Mouse (Mus musculus) liver, embryonic 13.5 days (tissue): ENCODE data around the gene Gh. TPM values are rescaled to one million over a fixed set of nuclear protein-coding genes. Genes with fewer than 3 reads are reported as not detected.

Experiments
- ATAC-seq: fragments of 200-750 bp; cut with Nextera tagmentation; 2 replicates; pipeline ENCODE4 v1.8.0; 2017; ENCODE audit warnings: low read depth, mild to moderate bottlenecking, moderate number of reproducible peaks, moderate library complexity
- DNase-seq: peaks from one replicate; pipeline ENCODE4 v3.0.0; 2022
- H3K27ac ChIP-seq: fragments of 300-500 bp; sonication (generic); 2 replicates; pipeline ENCODE4 v1.5.1; 2015; ENCODE audit warnings: moderate library complexity, mild to moderate bottlenecking, inconsistent platforms
- H3K27me3 ChIP-seq: fragments of 300-500 bp; sonication (generic); 2 replicates; pipeline ENCODE4 v1.6.1; 2015; ENCODE audit warnings: mild to moderate bottlenecking, inconsistent platforms
- H3K36me3 ChIP-seq: fragments of 300-500 bp; sonication (generic); 2 replicates; pipeline ENCODE4 v1.6.1; 2015; ENCODE audit warnings: mild to moderate bottlenecking, inconsistent platforms
- H3K4me1 ChIP-seq: fragments of 300-500 bp; sonication (generic); replicated peaks from 2 replicates; pipeline ENCODE4 v1.6.1; 2015; ENCODE audit warnings: inconsistent platforms
- H3K4me2 ChIP-seq: fragments of 300-500 bp; sonication (generic); 2 replicates; pipeline ENCODE4 v1.6.1; 2015; ENCODE audit warnings: inconsistent platforms, mild to moderate bottlenecking, moderate library complexity
- H3K4me3 ChIP-seq: fragments of 300-500 bp; sonication (generic); replicated peaks from 2 replicates; pipeline ENCODE4 v1.5.1; 2015; ENCODE audit warnings: mild to moderate bottlenecking, inconsistent platforms
- H3K9ac ChIP-seq: fragments of 300-500 bp; sonication (generic); 2 replicates; pipeline ENCODE4 v1.6.1; 2015; ENCODE audit warnings: mild to moderate bottlenecking, inconsistent platforms
- H3K9me3 ChIP-seq: fragments of 300-500 bp; sonication (generic); replicated peaks from 2 replicates; pipeline ENCODE4 v1.6.1; 2016; ENCODE audit warnings: inconsistent platforms
- WGBS: fragments of 180-500 bp; shearing (Covaris S2); methylation state at CpG from one replicate; pipeline ENCODE4 v1.1.7; 2015; ENCODE audit not compliant: insufficient replicate concordance; 5-methylcytosine and 5-hydroxymethylcytosine counted together
- polyA plus RNA-seq: library from polyadenylated mRNA; unstranded; fragments of >200 nt; fragmentation: Nextera tagmentation; extraction: Ambion mirVana; gene quantifications from 2 replicates; pipeline ENCODE4 v1.2.1, GENCODE M21; 2015

Gene Gh
- polyA plus RNA-seq, 1 experiment from 2014 or later, result not detected

DNA sequence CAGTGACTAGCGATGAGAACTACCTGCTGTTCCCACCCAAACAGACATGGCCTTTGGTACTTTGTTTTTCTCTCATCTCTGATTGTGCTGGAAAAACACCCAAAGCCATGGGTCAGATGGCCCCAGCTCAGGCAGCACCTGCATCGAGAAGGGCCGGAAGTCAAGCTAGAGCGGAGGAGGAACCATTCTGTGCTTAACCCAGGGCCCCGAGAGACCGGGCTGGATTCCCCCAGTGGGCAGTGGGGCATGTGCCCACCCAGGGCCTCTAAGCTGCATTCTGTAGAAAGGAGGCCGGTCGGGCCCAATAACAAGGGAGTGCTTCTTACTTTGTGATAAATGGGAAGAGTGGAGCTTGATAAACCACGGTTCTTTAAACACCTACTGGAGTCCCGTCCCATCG lies 6.5 kb upstream of the Gh start:
- no peak overlapping the region for H3K9ac ChIP-seq
- WGBS, result 68% methylated on average over 11 of the region's 11 CpGs
- DNase-seq, result no peak
- H3K27ac ChIP-seq, result no peak overlapping the region
- no peak for ATAC-seq
- no peak overlapping the region for H3K4me2 ChIP-seq
- H3K9me3 ChIP-seq, result no peaks in the 10 kb centered on the region
- H3K4me3 ChIP-seq, result no peak overlapping the region
- no peaks in the 10 kb centered on the region for H3K36me3 ChIP-seq
- 0 out of 2 replicates have a peak, but pooled peaks cover under 1% of the 10 kb centered on the region for H3K4me1 ChIP-seq
- no peaks in the 10 kb centered on the region for H3K27me3 ChIP-seq

DNA sequence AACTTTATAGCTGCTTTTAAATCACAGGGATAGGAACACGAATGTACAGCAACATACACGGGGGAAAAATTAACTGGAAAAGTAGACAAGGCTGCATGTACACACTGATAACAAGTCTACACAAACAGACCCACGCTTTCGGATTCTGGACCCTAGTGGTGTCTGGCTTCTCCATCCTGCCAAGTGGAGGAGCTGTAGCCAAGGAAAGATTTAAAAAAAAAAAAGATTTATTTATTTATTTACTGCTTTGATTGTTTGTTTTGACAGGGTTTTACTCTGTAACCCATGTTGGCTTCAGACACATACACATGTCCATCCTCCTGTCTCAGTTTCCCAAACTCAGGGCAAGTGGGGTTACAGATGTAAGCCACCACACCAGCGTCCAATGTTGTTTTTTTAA lies 5.8 kb upstream of the Gh start:
- H3K4me3 ChIP-seq, result no peak overlapping the region
- H3K36me3 ChIP-seq, result no peaks in the 10 kb centered on the region
- H3K4me1 ChIP-seq, result no peaks in the 10 kb centered on the region
- 60% methylated on average over 5 of the region's 5 CpGs for WGBS
- ATAC-seq (no peak), DNase-seq (no peak)
- no peak overlapping the region for H3K9ac ChIP-seq
- no peaks in the 10 kb centered on the region for H3K27me3 ChIP-seq
- H3K27ac ChIP-seq, result no peak overlapping the region
- no peak overlapping the region for H3K4me2 ChIP-seq
- H3K9me3 ChIP-seq, result no peaks in the 10 kb centered on the region

DNA sequence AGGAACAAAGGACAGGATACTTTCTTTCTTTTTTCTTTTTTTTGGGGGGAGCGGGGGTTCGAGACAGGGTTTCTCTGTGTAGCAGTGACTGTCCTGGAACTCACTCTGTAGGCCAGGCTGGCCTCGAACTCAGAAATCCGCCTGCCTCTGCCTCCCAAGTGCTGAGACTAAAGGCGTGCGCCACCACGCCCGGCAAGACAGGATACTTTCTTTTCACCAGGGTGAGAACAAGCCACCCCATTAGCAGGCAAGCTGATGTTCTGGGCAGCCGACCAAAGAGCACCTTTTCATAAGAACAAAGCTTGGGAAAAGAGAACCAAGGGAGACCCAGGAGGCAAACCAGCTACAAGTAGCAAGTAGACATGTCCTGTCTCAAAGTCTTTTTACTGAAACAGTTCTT lies 5.1 kb upstream of the Gh start:
- 72% methylated on average over 9 of the region's 9 CpGs for WGBS
- no peak for ATAC-seq
- Histone ChIP-seq H3K36me3 (no peaks in the 10 kb centered on the region), H3K4me1 (no peaks in the 10 kb centered on the region), H3K9me3 (no peaks in the 10 kb centered on the region), H3K9ac (no peak overlapping the region), H3K27me3 (no peaks in the 10 kb centered on the region), H3K4me3 (no peak overlapping the region), H3K27ac (no peak overlapping the region), H3K4me2 (no peak overlapping the region)
- no peak for DNase-seq

DNA sequence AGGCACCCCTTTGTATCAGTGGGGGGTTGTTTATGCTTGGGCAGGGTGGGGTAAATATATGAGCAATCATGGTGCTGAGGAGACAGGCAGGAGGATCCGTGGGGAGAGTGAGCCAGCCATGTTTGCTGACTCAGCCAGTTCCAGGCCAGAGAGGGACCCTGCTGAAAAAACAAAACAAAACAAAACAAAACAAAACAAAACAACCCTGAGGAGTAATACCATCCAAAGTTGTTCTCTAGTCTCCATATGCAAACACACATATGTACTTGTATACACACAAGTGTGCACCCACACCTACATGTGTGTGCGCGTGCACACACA lies 4.4 kb upstream of the Gh start:
- H3K27me3 ChIP-seq, result no peaks in the 10 kb centered on the region
- no peak overlapping the region for H3K27ac ChIP-seq
- no peaks in the 10 kb centered on the region for H3K36me3 ChIP-seq
- no peaks in the 10 kb centered on the region for H3K4me1 ChIP-seq
- WGBS, result 73% methylated on average over 3 of the region's 3 CpGs
- no peak overlapping the region for H3K4me3 ChIP-seq
- ATAC-seq (no peak), DNase-seq (no peak)
- no peaks in the 10 kb centered on the region for H3K9me3 ChIP-seq
- no peak overlapping the region for H3K9ac ChIP-seq
- no peak overlapping the region for H3K4me2 ChIP-seq

DNA sequence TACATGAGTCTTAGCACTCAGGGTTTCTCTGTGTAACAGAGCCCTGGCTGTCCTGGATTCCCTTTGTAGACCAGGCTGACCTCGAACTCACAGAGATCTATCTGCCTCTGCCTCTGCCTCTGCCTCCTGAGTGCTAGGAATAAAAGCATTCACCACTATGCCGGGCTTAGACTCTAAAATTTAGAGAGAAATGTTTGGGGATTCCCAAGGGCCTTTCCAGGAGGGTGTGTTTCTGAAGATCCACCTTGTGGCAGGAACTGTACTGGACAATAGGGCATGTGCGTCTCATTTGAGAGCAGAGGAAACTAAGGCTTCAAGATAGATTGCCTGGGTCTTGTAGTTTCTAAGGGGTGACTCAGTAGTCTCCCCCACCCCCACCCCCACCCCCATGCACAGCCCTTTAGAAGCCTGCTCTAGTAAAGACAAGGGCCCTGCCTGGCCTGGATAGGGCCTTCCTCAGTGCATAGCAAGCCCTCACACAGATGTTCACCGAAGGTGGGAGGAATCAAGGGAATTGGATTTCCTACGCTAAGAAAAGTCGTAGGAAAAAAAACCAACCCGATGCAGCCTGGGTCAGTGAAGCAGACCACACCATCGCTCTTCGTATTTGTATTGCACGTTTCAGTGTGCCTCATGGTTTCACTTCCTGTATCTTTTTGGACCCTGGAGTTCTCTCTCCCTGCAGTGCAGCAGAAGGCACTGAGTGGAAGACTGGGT lies 3.8 kb upstream of the Gh start:
- no peak for DNase-seq
- no peak for ATAC-seq
- H3K4me2 ChIP-seq, result no peak overlapping the region
- no peaks in the 10 kb centered on the region for H3K36me3 ChIP-seq
- H3K9ac ChIP-seq, result no peak overlapping the region
- H3K4me1 ChIP-seq, result no peaks in the 10 kb centered on the region
- 58% methylated on average over 10 of the region's 10 CpGs for WGBS
- no peaks in the 10 kb centered on the region for H3K27me3 ChIP-seq
- no peak overlapping the region for H3K4me3 ChIP-seq
- no peaks in the 10 kb centered on the region for H3K9me3 ChIP-seq
- H3K27ac ChIP-seq, result no peak overlapping the region

DNA sequence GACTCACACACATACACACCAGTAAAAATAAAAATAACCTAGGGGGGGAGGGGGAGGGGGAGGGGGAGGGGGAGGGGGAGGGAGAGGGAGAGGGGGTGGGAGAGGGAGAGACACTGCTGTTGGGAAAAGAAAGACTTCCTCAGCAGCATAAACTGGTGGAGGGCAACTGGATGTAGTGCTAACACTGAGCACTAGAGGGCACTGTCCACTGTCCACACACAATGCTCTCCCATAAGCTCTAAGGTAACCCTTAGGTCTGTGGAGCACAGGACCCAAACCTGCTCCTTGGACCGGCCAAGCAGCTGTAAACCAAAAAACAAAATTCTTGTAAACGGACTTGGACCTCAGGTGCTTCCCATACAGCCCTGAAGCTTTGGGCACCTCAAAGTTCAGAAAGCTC lies 969 bp upstream of the Gh start:
- Histone ChIP-seq H3K4me2 (no peak overlapping the region), H3K27me3 (no peaks in the 10 kb centered on the region), H3K27ac (no peak overlapping the region), H3K4me1 (no peaks in the 10 kb centered on the region), H3K4me3 (no peak overlapping the region), H3K9me3 (no peaks in the 10 kb centered on the region), H3K9ac (no peak overlapping the region), H3K36me3 (no peaks in the 10 kb centered on the region)
- ATAC-seq, result peak; percentile 53
- WGBS, result 4% methylated on average over 2 of the region's 2 CpGs
- DNase-seq, result peak; percentile 42

DNA sequence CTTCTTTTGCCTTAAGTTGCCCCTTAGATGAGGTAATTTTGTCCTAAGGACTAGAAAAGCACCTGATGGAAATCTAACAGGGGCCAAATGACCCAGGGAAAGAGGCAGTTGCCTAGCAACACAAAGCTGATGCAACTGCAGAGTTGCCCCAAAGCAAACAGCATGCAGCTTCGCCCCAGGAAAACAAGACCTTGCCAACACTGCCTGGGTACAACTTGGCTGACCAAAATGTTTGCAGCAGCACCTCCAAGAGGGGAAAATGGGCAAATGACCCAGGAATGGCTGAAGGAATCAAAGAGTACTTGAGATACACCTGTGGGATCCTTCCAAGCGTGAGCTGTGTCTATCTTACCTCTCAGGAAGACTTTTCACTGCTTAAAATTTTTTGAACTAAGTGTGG lies 9.8 kb downstream of the Gh start:
- 63% methylated on average over 2 of the region's 2 CpGs for WGBS
- H3K4me1 ChIP-seq, result no peaks in the 10 kb centered on the region
- ATAC-seq (no peak), DNase-seq (no peak)
- H3K27me3 ChIP-seq, result no peaks in the 10 kb centered on the region
- H3K36me3 ChIP-seq, result no peaks in the 10 kb centered on the region
- no peak overlapping the region for H3K9ac ChIP-seq
- H3K27ac ChIP-seq, result no peak overlapping the region
- no peak overlapping the region for H3K4me2 ChIP-seq
- no peaks in the 10 kb centered on the region for H3K9me3 ChIP-seq
- H3K4me3 ChIP-seq, result no peak overlapping the region

DNA sequence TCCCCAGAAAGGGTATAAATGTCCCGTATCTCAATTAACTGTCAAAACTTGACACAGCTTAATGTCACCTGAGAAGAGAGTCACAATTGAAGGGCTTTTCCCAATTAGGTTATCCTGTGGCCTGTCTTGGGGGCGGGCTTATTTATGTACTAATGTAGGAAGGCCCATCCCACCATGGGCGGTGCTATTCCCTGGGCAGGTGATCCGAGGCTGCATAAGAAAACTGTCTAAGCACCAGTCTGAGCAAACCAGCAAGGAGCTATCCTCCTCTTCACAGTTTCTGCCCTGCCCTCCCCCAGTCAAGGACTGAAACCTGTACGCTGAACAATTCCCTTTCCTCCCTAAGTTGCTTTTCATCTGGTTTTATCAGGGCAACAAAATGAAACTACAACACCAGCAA lies 11.3 kb downstream of the Gh start:
- Histone ChIP-seq H3K4me1 (no peaks in the 10 kb centered on the region), H3K36me3 (no peaks in the 10 kb centered on the region), H3K27ac (no peak overlapping the region), H3K27me3 (no peaks in the 10 kb centered on the region), H3K4me2 (no peak overlapping the region), H3K9me3 (no peaks in the 10 kb centered on the region), H3K4me3 (no peak overlapping the region), H3K9ac (no peak overlapping the region)
- 70% methylated on average over 5 of the region's 5 CpGs for WGBS
- ATAC-seq, result no peak
- DNase-seq, result no peak

DNA sequence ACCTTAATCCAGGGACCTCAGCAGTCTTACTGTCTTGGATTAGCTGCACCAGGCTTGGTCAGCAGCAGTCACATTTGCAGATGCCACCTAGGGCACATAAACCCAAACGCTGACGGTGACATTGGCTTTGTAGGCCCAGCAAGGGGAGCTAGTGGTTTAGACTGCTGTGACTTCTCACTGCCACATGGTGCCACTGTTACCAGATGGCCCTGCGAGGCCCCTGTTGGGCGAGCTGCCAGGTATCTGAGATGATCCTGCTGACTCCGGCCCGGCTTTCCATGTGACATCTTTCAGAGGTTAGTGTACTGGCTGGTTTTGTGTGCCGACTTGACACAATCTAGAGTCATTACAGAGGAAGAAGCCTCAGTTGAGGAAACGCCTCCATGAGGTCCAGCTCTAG lies 12.3 kb downstream of the Gh start:
- Histone ChIP-seq H3K4me1 (no peaks in the 10 kb centered on the region), H3K9ac (no peak overlapping the region), H3K27me3 (no peaks in the 10 kb centered on the region), H3K4me2 (no peak overlapping the region), H3K9me3 (no peaks in the 10 kb centered on the region), H3K36me3 (no peaks in the 10 kb centered on the region), H3K4me3 (no peak overlapping the region), H3K27ac (no peak overlapping the region)
- DNase-seq, result no peak
- WGBS, result 69% methylated on average over 8 of the region's 8 CpGs
- no peak for ATAC-seq

DNA sequence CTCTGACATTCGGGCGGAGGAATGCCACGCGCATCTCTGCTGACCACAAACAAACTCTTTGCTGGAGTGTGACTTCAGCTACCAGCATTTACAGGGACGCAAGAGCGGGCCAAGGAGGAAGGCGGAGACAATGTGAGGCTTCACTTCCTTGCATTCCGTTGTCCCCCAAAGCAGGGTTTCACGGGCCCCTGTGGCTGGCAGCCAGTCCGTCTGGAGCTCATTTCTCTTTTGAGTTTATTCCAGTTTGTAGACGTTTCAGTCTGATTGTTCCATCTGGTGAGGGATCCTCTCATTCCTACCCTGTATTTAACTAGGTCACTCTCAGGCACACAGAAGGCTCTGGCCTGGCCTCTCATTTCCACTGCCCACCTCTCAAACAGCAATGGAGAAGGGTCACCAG lies 14.7 kb downstream of the Gh start:
- no peak for DNase-seq
- 59% methylated on average over 11 of the region's 11 CpGs for WGBS
- Histone ChIP-seq H3K9me3 (no peaks in the 10 kb centered on the region), H3K4me3 (no peak overlapping the region), H3K9ac (no peak overlapping the region), H3K36me3 (no peaks in the 10 kb centered on the region), H3K27ac (no peak overlapping the region), H3K27me3 (no peaks in the 10 kb centered on the region), H3K4me1 (no peaks in the 10 kb centered on the region), H3K4me2 (no peak overlapping the region)
- ATAC-seq, result no peak

DNA sequence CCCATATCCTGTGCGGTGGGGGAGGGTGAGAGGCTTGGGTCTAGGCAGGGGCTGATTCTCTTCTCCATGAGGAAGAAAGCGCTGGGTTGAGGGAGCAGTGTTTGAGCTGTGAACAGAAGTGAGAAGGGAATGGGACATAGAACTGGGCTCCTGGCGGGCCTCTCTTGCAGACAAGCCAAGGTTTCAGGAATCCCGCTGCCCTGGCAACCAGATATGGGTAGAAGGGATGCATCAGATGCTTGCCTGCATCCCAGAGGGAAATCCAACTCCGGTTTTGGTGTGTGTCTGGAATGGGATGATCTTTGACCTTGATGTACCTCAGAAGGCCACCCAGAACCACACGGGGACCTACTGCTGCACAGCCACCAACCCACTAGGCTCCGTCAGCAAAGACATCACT lies 15.5 kb downstream of the Gh start:
- no peak overlapping the region for H3K4me3 ChIP-seq
- no peak for ATAC-seq

DNA sequence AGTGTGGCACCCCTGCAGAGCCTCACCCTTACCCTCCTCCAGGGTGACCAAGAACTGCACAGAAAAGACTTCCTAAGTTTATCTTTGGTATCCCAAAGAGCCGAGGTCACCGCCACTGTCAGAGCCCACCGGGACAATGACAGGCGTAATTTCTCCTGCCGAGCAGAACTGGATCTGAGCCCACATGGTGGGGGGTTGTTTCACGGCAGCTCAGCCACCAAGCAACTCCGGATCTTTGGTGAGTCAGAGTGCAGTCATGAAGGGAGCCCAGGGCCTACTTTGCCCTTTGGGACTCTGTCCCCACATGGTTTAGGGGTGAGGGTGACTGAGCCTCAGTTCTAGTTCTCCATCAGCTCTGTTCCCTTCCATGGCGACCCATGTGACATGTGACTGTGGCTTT lies 17.5 kb downstream of the Gh start:
- 0 out of 2 replicates have a peak, but pooled peaks cover 5% of the 10 kb centered on the region for H3K27me3 ChIP-seq
- no peak overlapping the region for H3K4me3 ChIP-seq
- no peak overlapping the region for H3K4me2 ChIP-seq
- DNase-seq, result no peak
- 69% methylated on average over 8 of the region's 8 CpGs for WGBS
- ATAC-seq, result no peak
- no peak overlapping the region for H3K27ac ChIP-seq
- H3K36me3 ChIP-seq, result no peaks in the 10 kb centered on the region
- H3K4me1 ChIP-seq, result no peaks in the 10 kb centered on the region
- no peak overlapping the region for H3K9ac ChIP-seq
- H3K9me3 ChIP-seq, result no peaks in the 10 kb centered on the region

More for the DNA sequence above, 15.5 kb downstream of the Gh start:
- Histone ChIP-seq H3K36me3 (no peaks in the 10 kb centered on the region), H3K9me3 (no peaks in the 10 kb centered on the region), H3K4me2 (no peak overlapping the region), H3K9ac (no peak overlapping the region), H3K27ac (no peak overlapping the region), H3K4me1 (no peaks in the 10 kb centered on the region), H3K27me3 (0 out of 2 replicates have a peak, but pooled peaks cover 5% of the 10 kb centered on the region)
- WGBS, result 74% methylated on average over 7 of the region's 7 CpGs
- DNase-seq, result no peak
